Mouse (Mus musculus) liver, postnatal 0 days (tissue): ENCODE results near the gene Dnph1.

Experiments
- CTCF ChIP-seq: sonication (generic); IDR thresholded peaks from 2 replicates; pipeline ENCODE4 v1.5.1; 2016; ENCODE audit warnings: antibody characterized with exemption, low read depth
- EP300 ChIP-seq: IDR thresholded peaks from 2 replicates; pipeline ENCODE4 v1.6.1; 2016; ENCODE audit warnings: antibody characterized with exemption, low read depth, mild to moderate bottlenecking

DNA sequence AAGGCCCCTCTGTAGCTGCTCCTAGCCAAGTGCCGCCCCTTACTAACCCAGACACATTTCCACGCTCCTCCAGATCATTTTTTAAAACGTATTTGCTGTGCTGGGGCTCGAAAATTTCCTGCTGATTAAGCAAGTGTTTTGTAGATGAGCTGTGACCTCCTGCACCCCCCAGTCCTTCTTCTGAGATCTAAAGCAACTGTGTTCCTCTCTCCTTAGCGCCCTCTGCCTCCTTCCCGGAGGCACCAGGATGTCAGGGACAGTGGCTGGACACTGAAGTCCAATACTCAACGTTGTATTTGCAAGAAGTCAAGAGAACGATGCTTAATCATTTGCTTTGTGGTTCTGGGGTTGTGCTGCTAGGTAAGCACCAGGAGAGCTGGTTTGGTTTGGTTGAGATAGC lies 35.2 kb upstream of the Dnph1 start:
- TF ChIP-seq CTCF (no peak), EP300 (no peak)
